Mouse (Mus musculus): Measurements from ENCODE around the gene Arfip1.

The Arfip1 gene

GRCm38 (mm10) chr3:84582023-84582912 is at the start of gene Arfip1:
Gene Arfip1, minus strand, starts transcription at chr3:84582625.
- in situ Hi-C loops (cut with MboI, MseI) = loop anchor here in 1 of 2 experiments (10.0 kb wide), 1 partner anchor 1313 kb away; no protein-coding TSS in a partner anchor

GRCm38 (mm10) chr3:84631586-84631985 is 49.2 kb upstream of the Arfip1 start:
- in situ Hi-C loops (cut with MboI, MseI) = loop anchor here in 1 of 2 experiments (25.0 kb wide), 1 partner anchor 1994 kb away; no protein-coding TSS in a partner anchor

- in situ Hi-C loops (cut with MboI, MseI) = no loop called here
Measured at GRCm38 (mm10) chr3:84622026-84622425, 39.6 kb upstream of the Arfip1 start.

- in situ Hi-C loops (cut with MboI, MseI) = no loop called here
Measured at GRCm38 (mm10) chr3:84619725-84620124, 37.3 kb upstream of the Arfip1 start.

GRCm38 (mm10) chr3:84619056-84619455 is 36.6 kb upstream of the Arfip1 start:
- in situ Hi-C loops (cut with MboI, MseI) = no loop called here

- in situ Hi-C loops (cut with MboI, MseI) = no loop called here
Measured at GRCm38 (mm10) chr3:84618627-84619026, 36.2 kb upstream of the Arfip1 start.

- in situ Hi-C loops (cut with MboI, MseI) = no loop called here
Measured at GRCm38 (mm10) chr3:84615856-84616225, 33.4 kb upstream of the Arfip1 start.

GRCm38 (mm10) chr3:84615050-84615855 is 32.8 kb upstream of the Arfip1 start:
- in situ Hi-C loops (cut with MboI, MseI) = no loop called here

GRCm38 (mm10) chr3:84610183-84610710 is 27.8 kb upstream of the Arfip1 start:
- in situ Hi-C loops (cut with MboI, MseI) = no loop called here

GRCm38 (mm10) chr3:84603212-84603611 is 20.8 kb upstream of the Arfip1 start:
- in situ Hi-C loops (cut with MboI, MseI) = no loop called here

- in situ Hi-C loops (cut with MboI, MseI) = no loop called here
Measured at GRCm38 (mm10) chr3:84602759-84603158, 20.3 kb upstream of the Arfip1 start.

GRCm38 (mm10) chr3:84601870-84602495 is 19.6 kb upstream of the Arfip1 start:
- in situ Hi-C loops (cut with MboI, MseI) = no loop called here

GRCm38 (mm10) chr3:84598756-84599155 is 16.3 kb upstream of the Arfip1 start:
- in situ Hi-C loops (cut with MboI, MseI) = no loop called here

GRCm38 (mm10) chr3:84597996-84598734 is 15.7 kb upstream of the Arfip1 start:
- in situ Hi-C loops (cut with MboI, MseI) = no loop called here

- in situ Hi-C loops (cut with MboI, MseI) = no loop called here
Measured at GRCm38 (mm10) chr3:84595677-84596234, 13.3 kb upstream of the Arfip1 start.

GRCm38 (mm10) chr3:84594894-84595676 is 12.7 kb upstream of the Arfip1 start:
- in situ Hi-C loops (cut with MboI, MseI) = no loop called here

- in situ Hi-C loops (cut with MboI, MseI) = no loop called here
Measured at GRCm38 (mm10) chr3:84593274-84593673, 10.8 kb upstream of the Arfip1 start, which contains the start of gene Tigd4. Gene Tigd4, plus strand, starts transcription at chr3:84593574.

GRCm38 (mm10) chr3:84586736-84587135 is 4.3 kb upstream of the Arfip1 start:
- in situ Hi-C loops (cut with MboI, MseI) = loop anchor here in 1 of 2 experiments (10.0 kb wide), 1 partner anchor 1308 kb away; no protein-coding TSS in a partner anchor

GRCm38 (mm10) chr3:84582913-84583276 is 470 bp upstream of the Arfip1 start:
- in situ Hi-C loops (cut with MboI, MseI) = loop anchor here in 1 of 2 experiments (10.0 kb wide), 1 partner anchor 1312 kb away; no protein-coding TSS in a partner anchor

GRCm38 (mm10) chr3:84581696-84582022 is 766 bp downstream of the Arfip1 start:
- in situ Hi-C loops (cut with MboI, MseI) = loop anchor here in 1 of 2 experiments (10.0 kb wide), 1 partner anchor 1313 kb away; no protein-coding TSS in a partner anchor
